Mouse (Mus musculus): ENCODE results near the gene Tm7sf3.

Tm7sf3 gene

GRCm38 (mm10) chr6:146642276-146643183 lies at the start of gene Tm7sf3, which contains the start of gene Med21:
Gene Tm7sf3 (minus strand): TSS chr6:146642824.
Gene Med21 (plus strand): TSS chr6:146642547.
- peak; percentile 95 for DNase-seq (ENCODE audit: low spot score)

- DNase-seq (ENCODE audit: low spot score) = no peak
These were observed 46.2 kb upstream of the Tm7sf3 start for GRCm38 (mm10) chr6:146688861-146689260.

DNA sequence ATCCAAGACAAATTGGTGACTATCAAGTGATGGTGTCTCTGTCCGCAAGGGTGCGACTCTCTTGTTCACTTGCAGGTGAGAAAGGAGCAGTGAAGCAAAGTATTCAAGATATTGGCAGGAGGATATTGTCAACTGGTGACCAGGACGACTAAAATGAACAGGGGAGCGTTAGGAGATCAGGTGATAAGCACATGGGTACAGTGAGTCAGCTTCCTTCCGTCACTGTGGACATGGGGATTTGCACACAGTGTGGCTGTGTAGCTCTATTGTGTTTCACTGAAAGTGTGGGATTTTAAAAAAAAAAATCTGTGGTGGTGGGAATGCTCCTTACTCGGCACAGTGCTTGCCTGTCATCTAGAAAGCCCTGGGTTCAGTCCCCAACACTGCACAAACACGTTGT lies 45.4 kb upstream of the Tm7sf3 start:
- no peak for DNase-seq (ENCODE audit: low spot score)

GRCm38 (mm10) chr6:146686463-146687196 lies 44.0 kb upstream of the Tm7sf3 start:
- DNase-seq (ENCODE audit: low spot score) = no peak

DNA sequence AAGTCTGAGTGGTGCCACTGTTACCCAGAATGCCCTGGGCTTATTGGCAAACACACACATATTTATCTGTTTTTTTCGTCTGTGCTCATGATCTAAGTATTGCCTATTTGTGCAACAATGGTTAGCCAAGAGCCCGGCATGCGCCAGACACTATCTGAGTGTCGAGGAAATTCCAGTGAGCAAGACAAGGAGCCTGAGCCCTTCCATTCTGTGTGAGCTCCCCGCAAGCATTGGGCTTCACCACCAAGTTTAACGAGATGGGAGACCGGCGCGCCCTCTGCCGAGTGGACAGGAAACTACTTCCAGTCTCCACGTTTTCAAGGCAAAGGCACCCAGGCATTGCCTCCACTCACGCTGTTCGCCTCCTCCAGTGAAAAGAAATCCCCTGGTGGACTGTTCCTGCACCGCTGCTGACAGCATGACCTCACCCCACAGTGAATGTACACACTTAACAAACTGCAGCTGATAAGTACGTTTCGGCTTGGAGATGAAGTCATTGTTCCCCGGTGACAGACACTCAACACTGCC lies 43.2 kb upstream of the Tm7sf3 start:
- DNase-seq (ENCODE audit: low spot score) = no peak

DNA sequence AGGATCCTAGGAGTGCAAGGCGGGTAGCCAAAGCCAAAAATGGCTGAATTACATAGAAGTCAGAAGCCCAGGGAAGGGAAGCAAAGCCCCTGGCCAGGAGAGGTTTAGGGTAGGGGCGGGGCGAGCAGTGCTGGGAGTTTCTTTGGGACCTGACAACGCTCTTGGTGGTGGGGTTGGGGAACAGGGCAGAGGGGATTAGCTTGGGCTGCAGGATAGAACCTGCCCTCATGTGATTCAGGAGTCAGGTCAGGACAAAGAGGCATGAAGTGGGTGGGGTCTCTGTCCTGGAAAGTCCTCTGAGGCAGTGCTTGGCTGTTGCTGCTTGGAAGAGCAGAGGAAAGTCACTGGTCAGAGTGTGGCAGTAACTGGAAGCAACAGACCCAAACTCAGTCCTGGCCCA lies 41.3 kb upstream of the Tm7sf3 start:
- DNase-seq (ENCODE audit: low spot score) = no peak

- no peak for DNase-seq (ENCODE audit: low spot score)
These were observed 35.8 kb upstream of the Tm7sf3 start for GRCm38 (mm10) chr6:146678136-146679070.

DNA sequence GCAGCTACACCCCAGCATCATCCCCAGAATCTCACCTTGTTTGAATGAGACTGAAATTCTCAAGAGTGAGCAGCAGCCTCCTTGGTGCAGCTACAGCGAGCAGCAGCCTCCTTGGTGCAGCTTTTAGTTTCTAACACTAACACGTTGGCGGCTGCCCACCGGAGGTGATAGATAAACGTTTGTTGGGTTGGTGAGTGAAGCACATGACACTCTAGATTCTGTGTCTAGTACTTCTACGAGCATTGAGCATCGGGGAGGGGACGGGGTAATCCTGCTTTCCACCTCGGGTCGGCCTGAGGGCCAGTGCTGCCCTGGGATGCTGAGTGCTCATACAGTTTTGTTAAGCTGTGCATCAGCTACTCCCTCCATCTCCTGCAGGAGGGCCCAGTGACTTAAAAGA lies 34.3 kb upstream of the Tm7sf3 start:
- no peak for DNase-seq (ENCODE audit: low spot score)

DNA sequence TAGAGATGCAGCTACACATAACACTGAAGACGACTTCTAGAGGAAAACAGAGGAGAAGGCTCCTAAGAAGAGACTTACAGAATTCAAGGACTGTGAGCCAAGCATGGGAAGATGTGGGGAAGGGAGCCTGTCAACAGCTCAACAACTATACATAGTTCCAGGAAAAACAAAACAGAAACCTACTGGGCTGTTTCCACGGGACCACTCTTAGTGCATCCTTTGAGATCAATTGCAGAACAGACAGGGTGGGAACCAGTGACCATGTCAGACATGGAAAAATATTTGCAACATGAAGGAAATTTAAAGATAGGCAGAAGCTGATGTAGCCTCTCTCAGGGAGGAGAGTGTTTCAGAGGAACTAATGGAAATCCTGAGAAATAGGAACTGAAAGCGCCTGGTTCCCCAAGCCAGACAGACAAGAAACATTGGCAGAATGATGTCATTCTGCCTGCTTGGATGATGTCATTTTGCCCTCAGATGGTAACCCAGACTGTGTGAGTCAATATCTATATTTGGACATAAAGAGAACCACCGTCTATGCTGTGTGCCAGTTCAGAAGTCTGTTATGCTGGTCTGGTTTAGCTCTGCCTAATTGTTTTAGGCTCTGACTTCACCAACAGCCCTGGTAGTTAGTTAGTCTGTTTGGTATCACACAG lies 32.4 kb upstream of the Tm7sf3 start:
- DNase-seq (ENCODE audit: low spot score) = no peak

- no peak for DNase-seq (ENCODE audit: low spot score)
These were observed 31.8 kb upstream of the Tm7sf3 start for GRCm38 (mm10) chr6:146674420-146674819.

DNA sequence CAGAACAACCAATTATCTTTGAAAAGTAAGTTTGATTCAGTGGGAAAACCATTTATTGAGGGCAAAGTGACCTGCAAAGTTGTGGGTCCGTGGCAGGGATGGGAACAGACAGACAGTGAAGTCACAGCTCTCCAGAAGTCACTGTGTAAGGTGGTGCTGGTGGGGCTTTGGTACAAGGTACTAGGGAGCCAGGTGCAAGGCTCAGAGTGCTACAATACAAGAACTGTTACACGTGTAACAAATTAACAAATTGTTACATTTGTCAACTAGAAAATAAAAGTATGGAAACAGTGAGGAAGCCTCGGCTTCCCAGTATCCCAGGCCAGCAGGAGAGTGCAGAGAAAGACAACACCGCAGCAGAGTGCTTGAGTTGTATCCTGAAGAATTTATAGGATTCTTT lies 31.1 kb upstream of the Tm7sf3 start:
- DNase-seq (ENCODE audit: low spot score) = no peak

GRCm38 (mm10) chr6:146672106-146672505 lies 29.5 kb upstream of the Tm7sf3 start:
- no peak for DNase-seq (ENCODE audit: low spot score)

DNA sequence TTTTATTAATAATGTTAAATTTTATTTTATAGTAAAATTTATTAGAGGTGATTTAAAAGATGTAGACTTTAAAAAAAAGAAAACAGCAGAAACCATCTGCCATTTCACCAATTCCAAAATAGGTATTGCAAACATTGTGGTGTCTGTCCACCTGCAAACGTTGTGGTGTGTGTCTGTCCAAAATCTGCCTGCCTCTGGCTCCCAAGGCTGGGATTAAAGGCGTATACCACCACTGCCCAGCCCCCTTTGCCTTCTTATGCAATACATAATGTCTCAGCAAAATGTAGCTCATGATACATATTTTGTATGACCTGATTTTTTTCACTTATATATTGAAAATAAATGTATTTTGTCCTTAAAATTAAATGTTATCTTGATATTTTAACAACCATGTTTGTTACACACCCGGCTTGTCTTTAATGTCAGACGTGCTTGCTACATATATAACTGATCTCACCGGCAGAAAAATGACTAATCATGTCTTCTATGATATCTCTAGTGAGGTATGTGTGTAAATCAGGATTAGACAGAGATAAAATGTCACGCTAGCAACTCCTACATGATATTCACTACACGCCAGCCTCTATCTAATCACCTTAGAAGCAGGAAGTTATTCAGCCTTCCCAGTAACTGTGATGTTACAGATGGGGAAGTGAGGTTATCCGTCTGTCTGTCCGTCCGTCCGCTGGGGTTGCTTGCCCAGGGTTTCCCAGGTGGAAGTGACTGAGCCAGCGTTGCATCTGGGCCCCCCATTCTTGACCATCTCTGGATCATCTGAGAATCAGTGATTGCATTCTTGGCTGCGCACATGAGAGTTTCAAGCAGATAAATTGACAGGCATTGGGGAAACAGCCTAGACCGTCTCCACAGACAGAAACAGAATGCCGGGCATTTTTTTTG lies 28.6 kb upstream of the Tm7sf3 start:
- DNase-seq (ENCODE audit: low spot score) = no peak

- no peak for DNase-seq (ENCODE audit: low spot score)
These were observed 26.0 kb upstream of the Tm7sf3 start for GRCm38 (mm10) chr6:146668606-146669005.

GRCm38 (mm10) chr6:146666811-146667210 lies 24.2 kb upstream of the Tm7sf3 start:
- DNase-seq (ENCODE audit: low spot score) = no peak

- DNase-seq (ENCODE audit: low spot score) = no peak
These were observed 22.8 kb upstream of the Tm7sf3 start for GRCm38 (mm10) chr6:146665408-146665807.

- no peak for DNase-seq (ENCODE audit: low spot score)
These were observed 22.3 kb upstream of the Tm7sf3 start for GRCm38 (mm10) chr6:146664917-146665316.

DNA sequence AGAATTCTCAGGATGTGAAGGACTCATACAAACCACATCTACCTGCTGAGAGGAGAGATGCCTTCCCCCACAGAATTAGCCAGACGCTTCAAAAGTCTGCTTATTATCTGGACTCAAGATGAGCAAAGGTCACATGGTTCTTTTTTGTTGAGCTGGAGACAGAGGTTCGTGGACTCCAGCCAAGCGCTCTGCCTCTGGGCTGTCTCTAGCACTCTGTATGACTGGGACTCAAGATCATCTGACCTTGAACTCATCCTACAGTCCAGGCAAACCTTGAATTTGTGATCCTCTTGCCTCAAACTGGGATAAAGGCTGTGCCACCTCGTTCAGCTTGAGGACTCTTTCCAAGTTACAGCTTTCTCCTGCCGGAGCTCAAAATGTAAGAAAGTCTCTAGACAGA lies 21.5 kb upstream of the Tm7sf3 start:
- DNase-seq (ENCODE audit: low spot score) = no peak

- no peak for DNase-seq (ENCODE audit: low spot score)
These were observed 20.1 kb upstream of the Tm7sf3 start for GRCm38 (mm10) chr6:146662679-146663078.

DNA sequence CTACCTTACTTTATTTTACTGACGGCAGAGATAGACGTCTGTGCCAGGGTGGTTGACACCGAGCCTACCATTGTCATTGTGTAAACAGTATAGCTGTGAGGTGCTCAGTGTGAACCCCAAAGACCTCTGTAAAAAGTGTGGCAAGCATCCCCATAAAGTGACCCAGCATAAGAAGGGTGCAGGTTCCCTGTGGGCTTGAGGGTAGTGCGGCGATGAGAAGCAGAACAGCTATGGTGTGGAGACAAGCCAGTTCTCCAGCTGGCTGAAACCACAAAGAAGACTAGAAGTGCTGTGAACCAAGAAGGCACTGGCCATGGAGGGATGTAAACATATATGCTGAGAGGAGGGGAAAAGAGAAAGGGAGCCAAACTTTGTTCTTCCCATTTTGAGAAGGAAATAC lies 19.0 kb upstream of the Tm7sf3 start:
- no peak for DNase-seq (ENCODE audit: low spot score)
